Mouse (Mus musculus): ENCODE measurements at regions not wholly inside any gene's neighbourhood (a gene's known extent, or its start where the extent isn't known, plus 50 kb on each side); places are given as distances from the start of the nearest gene placed in this dataset.
A peak's percentile ranks its signal among the peaks of the same experiment; 100 is the strongest.
"Not testable (repeated sequence)": the region's sequence is repeated elsewhere in the genome, so short reads cannot be mapped to it uniquely, and the experiment has no call there.

DNA sequence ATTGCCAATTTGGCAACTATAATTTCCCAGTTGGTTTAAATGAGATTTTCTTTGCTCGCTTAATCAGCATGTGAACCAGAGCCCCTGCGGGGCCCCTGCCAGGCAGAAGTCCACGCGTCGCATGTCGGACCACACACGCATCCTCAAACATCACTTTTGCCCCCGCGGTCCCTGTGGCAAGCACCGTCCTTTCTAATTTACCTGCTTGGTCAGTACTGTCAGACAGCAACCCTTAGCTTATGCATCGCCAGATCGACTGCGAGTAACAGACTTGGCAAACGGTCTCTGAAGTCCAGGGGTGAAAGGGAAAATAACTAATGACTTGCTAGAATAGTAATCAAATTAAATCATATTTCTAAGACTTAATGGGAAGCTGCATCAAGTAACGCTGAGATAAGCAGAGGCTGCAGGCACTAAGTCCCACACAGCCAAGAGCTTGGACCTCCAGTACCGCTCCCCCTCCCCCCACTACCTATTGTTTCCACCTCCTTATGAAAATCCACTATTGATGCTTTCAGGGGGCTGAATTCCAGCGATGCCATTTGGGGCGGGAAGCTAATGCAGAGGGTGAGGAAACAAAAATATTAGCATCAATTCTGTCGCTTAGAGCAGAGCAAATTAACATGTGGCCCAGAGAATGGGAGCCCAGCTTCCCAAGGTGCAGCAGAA lies 142.0 kb upstream of the Cntnap4 start:
- no peak for DNase-seq

DNA sequence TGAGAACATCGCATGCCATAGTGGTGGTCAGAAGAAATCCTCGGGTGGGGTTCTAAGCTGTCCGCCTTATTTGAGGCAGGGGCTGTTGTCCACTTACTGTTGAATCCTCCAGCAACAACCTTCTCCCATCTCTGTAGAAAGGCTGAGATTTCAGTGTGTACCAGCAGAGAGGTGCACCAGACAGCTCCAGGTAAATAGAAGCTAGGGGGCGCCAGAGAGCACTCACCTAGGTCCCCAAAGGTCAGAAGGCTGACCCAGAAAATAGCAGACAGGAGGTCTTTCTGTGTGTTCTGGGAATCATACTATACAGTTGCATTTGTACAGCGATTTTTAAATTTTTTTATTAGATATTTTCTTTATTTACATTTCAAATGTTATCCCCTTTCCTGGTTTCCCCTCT lies 157.9 kb upstream of the Cntnap4 start:
- DNase-seq, result no peak

DNA sequence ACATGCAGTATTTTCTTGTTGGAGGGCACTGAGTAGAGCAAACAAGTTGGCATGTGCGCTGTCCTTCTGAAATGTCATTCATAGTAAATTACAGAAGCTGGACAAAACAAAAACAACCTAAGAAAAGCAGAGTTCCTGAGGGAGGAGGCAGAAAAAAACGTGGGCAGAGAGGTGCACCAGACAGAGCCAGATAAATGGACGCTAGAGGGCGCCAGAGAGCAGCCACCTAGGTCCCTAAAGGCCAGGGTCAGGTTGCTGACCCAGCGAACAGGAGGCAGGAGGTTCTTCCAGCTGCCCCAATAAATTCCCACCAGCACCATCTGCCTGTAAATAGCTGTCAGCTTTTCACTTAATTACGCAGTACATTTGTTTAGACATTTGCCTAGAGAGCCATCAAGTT lies 158.6 kb upstream of the Cntnap4 start:
- peak; percentile 7 to 62 for DNase-seq

DNA sequence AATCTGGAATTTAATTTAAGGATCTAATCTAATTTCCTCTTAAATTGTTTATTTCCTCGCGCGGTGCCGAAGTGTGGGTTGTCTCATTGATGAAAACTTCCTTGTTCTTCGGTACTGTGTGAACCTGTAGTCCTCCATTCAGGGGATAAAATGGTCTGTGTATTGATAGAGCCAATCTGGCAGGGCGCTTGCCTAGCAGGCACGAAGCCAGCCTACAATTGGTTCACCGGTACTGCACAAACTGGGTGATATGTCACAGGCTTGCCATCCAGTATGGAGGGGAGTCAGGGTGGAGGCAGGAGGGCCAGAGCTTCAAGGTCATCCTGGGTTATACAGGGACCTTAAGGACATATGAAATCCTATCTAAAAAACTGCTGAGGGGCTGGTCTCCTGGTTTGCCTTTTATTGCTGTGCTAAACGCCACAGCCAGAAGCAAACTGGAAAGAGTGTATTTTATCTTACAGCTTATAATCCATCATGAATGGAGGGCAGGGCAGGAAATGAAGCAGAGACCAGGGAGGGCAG lies 161.6 kb upstream of the Cntnap4 start:
- DNase-seq, result no peak

DNA sequence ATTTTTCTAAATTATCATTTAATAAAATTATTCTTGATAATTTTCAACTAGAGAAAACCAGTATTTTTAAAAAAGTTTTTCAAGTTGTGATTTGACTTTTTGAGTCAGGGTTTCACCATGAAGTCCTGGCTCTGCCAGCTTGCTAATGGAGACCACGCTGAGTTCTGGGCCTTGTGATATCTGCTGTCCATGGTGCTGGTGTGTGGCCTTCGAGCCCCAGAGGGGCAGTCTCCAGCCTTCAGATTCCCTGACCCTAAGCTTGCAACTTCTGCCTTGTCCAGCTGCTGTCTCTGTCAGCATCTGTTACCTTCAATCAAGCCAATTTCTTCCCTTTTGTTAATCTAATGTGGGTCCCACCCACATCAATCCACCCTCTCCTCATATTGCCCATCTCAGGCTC lies 165.8 kb upstream of the Cntnap4 start:
- no peak for DNase-seq

DNA sequence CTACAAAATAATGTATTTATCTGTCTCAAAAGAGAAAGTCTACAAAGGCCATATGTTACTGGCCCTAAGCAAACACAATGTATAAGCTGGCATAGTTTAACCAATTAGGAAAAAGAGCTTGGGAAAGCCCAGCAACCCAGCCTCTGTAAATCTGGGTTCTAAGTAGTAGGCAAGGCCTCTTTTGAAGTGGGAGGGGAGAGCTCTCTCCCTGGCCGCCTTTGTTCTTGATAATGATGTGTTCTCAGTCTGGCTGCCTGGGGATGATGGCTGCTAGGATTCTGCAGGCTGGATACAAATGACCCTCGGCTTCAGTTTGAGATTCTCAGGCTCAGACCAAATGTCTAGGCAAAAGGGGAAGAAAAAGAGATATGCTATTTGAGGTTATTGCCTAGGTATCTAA lies 172.4 kb upstream of the Cntnap4 start:
- DNase-seq, result no peak

DNA sequence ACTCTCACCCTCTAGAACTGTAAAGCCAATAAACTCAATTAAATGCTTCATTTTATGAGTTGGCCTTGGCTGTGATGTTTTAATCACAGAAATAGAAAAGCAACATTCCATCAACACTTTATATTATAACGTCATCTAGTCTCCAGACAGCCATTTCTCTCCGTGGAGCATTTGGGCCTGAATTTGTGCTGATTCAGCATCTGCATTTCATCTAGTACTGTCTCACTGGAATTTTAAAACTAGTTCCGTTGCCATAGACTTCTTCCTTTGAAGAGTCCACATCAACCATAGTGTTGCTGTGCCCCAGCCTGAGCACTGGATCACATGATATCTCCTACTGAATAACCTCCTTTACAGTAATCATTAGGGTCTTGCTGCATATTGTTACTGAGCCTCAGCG lies 179.7 kb upstream of the Cntnap4 start:
- DNase-seq, result no peak

DNA sequence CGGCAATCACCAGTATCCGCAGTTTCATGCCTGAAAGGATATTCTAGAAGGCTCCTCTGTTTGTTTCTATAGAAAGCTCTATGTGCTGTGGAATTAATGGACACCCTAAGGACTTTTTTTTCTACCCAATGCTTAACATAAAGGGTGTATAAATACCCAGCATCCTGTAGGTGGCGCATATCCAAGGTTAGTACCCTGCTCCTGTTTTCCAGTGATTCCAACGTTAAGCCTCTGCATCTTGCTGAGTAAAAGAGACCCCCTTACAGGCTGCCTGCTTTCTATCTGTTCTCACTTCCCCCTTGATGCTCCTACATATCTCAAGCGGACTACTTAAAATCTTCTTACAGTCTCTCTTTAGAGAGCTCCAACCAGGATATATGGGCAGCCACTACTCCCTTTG lies 221.5 kb upstream of the Cntnap4 start:
- no peak for DNase-seq

DNA sequence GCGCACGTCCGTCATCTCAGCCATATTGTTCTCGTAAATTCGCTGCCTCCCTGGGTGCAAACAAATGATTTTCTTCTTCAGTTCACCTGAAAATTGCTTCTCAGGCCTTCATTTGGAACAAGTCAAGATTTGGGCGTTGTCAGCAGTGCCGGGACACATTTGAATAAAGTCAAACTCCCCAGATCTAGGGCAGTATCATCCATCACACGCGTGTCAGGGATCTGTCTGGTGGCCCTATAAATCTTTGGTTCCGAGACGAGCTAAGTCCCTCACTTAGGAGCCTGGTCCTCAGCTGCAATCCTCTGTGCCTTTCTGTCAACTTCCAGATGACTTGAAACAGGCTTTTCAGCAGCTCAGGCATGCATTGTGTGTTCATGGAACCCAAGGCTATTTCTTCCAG lies 236.7 kb upstream of the Cntnap4 start:
- no peak for DNase-seq

DNA sequence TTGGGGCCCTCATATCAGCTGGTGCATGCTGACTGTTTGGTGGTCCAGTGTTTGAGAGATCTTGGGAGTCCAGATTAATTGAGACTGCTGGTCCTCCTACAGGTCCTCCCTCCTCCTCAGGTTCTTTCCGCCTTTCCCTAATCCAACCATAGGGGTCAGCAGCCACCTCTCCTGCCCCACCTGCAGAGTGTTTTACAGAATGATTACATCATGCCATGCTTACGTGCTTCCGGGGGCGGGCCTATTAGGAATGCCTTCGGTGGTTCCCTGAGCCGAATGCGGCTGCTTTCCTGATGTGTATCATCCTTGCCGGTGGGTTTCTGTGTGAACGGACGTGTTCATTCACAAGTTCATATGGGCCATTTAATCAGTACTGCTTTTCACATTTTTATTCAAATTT lies 237.8 kb upstream of the Cntnap4 start:
- no peak for DNase-seq

DNA sequence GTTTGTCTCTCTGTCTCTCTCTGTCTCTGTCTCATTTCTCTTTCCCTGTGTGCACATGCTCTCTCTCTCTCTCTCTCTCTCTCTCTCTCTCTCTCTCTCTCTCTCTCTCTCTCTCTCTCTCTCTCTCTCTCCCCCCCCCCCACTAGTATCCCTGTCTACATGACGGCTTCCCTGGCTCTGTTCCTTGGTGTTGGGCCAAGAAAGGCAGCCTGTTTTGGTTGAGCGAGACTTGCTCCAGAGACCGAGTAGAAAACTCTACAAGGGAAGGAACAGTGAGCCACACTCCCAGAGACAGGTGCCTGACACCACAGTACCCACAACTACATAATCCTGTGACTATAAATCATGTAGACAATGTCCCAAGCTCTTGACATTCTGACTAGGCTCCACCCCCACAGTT lies 260.0 kb upstream of the Cntnap4 start:
- no peak for DNase-seq

DNA sequence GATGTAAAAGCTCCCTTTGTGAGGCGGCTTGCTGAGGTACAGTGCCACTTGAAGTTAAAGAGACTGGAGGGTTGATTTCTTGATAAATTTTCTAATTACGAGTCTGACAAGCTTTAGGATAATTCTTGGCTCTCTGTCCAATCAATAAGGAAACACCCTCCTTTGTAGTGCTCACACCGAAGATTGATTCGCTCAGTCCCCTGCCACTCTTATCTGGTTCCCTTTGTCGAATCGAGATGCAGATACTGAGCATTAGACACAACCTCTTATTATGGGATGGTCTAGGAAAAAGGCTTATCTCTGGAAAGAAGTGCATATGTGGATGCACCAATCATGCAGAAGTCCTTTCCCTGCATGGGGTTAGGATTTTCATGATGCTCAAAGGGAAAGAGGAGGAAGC lies 261.5 kb upstream of the Cntnap4 start:
- no peak for DNase-seq

DNA sequence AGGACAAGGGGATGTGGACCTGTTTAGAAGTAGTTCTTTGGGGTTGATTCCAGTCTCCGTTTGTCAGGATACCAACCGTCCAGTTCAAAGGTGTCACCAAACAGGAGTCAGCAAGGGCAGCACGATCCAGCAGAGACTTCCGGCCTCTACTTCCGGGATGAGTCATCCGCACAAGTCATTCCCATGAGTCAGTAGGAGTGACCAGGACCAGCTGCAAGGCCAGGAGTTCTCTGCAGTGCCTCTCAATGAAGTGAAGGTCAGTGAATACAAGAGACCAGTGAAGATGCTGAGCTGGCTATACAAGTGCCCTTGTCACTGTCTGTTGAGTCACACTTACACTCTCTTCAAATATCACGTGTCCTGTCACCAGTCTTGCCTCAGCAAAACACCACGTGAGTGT lies 272.8 kb upstream of the Cntnap4 start:
- DNase-seq, result no peak

DNA sequence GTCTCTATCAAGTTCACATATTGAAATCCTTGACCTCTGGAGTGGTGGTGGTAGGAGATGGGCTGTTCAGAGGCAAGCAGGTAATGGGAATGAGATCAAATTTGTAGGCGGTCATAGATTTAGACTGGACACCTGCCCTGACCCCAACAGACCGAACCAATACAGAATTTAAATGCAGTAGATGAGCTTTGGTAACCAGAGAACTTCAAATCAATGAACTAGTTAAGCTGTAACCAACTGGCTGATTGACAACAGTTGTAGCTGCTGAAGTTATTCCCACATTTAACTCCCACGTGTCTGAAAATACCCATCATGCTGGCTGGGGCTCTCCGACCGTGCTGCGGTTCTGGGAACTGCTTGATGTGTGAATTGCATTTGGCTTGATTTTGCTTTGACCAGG lies 268.5 kb upstream of the Gm6793 start:
- DNase-seq, result no peak

DNA sequence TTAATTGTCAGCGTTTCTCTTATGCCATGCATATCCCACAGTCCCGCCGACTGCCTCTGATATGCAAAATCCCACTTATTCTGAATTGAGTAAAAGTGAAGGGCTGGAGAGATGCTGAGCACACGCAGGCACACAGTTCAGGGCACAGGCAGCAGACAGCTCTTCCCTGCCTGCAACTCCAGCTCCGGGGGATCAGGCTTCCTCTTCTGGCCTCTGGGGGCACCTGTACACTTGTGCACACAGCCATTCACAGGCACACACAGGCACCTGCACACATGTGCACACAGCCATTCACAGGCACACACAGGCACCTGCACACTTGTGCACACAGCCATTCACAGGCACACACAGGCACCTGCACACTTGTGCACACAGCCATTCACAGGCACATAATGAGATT lies 254.8 kb upstream of the Gm6793 start:
- DNase-seq, result no peak

DNA sequence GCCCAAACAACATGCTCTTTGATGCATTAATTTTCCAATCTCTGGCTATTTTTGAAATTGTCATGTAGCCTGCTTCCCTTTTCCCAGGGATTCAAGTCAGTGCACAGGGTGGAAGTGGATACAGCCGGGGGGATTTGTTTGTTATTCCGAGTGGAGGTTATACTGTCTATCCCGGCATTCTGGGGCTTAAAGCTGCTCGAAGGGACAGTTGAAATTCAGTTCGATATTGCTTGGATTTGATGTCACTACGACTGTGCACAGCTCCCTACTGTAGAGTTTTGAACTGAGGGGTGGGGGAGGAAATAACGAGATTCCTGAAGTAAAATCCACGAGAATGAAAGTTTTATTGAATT lies 254.4 kb upstream of the Gm6793 start:
- no peak for DNase-seq

DNA sequence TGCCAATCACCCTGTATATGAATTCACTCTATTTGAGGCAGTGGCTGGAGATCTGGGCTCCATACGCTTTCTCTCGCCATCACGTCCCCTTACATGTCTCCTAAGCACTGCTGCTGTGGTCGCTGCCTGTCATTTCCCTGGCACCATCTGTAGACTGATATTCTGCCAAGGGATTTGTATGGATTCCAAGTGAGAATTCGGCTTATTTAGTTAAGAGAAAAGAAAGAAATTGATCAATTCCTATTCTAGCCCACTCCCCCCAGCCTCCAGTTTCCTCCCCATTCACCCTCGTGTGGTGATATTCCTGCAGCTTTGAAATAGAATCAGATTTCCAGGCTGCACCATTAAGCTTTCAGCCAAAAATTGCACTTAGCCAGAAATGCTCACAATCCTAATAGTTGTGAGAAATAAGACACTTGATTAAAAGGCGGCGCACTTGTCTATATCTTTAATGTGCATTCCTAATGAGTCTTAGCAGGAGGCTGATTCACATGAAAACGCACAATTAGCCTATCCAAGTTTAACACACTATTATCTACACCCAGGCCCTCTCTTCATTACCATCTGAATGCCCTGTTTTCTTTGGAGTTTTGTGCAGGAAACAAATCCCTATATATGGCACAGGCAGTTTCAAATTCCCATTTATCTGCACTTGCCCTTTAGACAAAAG lies 253.8 kb upstream of the Gm6793 start:
- no peak for DNase-seq

DNA sequence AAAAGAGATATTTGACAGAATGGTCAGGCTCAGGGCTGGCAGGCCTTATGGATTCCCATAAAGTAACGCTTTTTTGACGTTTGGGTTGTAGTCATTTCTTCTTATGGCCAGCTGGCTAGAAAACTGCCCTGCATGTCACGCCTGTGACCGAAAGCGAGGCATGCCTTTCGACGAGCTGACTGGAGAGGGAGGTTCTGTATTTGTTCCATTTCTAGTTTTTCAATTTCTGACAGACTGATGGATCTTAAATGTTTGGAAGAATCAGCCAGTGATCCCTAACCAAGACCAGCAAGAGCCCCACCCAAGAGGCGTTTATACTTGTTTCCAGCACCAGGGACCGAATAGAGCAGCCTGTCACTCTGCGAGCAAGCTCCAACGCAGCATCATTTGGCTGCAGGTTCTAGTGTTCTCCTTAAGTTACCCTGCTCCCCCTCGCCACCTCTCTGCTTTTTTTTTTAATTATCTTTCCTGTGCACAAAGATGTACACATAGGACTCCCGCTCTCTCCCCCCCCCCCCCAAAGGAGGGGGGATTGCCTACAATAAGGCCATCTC lies 243.2 kb upstream of the Gm6793 start:
- no peak for DNase-seq

DNA sequence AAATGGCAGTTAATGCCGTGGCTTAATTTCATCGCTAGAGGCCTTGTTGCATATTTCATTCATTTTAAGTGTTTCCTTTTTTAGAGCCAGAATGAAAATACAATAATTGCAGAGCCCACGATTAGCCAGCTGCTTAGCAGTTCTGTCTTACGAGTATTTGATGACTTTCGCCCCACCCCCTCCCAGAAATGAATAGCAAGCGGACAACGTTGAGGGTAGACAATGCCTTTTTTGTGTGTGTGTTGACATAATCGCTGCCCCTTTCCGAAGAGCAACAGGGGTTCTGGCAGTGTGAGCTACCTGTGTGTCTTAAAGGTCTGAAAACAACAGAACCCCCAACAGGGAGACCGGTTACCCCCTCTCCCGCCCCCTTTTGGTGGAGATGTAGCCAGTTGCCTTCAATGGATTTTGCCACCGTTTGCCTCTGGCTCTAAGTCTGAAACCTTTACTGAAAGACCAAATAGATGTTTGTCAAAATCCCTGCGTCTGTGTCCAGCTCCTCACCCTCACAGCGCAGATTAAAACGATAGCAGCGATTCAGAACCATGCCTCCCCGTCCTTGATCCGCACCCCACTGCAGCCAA lies 242.6 kb upstream of the Gm6793 start:
- DNase-seq, result no peak

DNA sequence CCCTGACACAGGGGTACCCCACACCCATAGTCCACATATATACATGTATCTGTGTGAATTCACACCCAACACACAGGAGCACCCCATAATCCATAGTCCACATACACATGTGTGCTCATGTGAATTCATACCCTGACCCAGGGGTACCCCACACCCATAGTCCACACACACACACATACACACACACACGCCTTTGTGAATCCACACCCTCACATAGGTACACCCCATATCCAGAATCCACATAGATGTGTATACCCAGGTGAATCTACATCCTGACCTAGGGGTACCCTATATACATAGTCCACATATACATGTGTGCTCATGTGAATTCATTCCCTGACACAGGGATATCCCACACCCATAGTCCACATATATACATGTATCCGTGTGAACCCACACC lies 231.8 kb upstream of the Gm6793 start:
- DNase-seq, result not testable (repeated sequence)

DNA sequence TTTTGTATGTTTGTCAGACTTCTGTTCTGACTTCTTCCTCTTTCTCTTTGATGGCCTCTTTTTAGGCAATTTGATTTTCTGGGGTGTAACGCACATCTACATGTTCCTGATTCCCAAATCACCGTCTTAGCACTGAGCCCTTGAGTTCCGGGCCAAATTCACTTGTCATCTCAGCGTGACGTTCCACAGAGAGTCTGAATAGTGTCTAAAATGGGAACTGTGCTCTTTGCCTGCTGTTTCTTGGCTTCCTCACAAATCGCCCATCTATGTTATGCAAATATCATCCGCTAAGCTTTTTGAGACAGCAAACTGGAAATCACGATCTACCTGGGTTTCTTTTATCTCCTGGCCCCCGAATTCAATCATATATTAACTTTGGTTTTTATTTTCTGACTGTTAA lies 223.8 kb upstream of the Gm6793 start:
- no peak for DNase-seq

DNA sequence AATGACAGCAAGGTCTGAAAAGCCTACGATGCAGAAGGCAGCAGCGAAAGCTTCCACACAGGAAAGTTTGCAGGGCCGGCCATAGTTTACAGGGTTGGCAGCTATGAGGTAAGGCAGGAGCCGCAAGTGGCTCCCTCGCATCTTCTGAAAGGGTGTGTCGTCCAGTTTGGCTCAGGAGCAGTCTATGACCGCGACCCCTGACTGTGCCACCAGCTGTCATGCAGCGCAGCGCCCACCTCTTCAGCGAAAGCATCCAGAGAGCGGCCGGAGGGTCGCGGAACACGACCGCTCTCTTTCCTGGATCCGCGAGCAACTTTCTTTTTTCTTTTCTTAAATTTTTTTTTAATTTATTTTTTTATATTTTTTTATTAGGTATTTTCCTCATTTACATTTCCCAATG lies 221.9 kb upstream of the Gm6793 start:
- not testable (repeated sequence) for DNase-seq

DNA sequence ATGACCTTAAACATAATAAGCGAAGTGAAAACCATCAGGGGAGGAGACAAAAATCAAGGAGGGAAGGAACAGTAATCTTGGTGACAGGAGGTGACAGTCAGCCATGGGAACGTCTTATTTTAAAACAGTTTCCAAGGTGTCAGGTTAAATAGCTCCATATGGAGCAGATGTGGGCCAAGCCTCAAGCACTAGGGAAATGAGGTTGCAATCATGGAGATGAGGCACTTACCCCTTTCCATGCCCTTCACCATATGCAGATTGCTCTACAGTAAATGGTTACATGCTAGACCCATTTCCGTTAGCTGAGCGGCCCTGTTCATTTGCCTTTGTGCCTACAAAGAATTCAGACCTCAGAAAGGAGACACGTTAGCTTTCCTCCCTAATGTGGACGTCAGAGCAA lies 204.8 kb upstream of the Gm6793 start:
- DNase-seq, result no peak

DNA sequence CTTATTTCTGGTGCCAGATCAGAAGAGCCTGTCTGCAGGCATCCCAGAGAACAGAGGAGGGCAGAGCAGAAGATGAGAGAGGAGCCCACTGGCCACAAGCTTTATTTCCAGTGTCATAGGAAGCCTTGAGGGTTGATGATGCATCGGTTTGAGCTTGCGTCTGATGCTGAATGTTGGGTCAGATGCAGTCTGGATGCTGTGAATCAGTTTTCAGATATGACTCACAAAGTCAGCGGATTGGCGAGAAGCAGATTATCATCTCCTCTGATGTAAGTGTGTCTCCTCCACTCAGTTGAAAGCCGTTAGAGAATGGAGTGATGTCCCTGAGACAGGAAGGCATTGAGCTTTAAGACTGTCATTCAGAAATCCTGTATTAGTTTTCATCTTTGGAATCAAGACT lies 197.3 kb upstream of the Gm6793 start:
- DNase-seq, result no peak
